ENCODE assay signal across 1 mouse cellular context in the genomic region with DNA sequence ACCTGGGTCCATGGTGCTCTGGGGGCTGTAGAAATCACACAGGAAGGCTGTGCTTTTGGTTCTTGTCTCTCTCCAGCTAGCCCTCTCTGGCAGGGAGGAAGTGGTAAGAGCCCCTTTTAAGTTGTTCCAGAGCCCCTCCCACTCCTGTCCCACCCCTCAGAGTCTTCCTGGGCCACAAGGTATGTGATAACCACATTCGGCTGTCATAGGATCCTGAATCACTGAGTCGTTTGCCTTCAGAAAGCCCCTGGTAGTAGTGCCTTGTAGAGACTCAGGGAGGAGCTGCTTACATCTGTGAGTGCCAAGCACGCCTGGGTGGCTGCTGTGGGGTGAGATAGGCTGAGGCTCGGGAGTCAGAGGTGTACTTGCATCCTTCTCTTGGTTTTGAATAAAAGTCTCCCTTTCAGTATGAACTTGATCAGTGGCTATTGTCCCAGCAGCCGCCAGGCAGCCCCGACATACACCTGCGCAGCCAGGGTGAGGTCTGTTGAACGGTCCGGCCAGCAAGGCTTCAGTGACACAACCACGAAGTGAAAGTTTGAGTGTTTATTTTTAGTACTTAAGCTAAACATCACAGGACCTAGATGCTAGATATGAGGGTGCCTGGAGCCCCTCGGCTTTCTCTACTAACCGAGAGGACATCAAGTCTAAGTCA.
TF ChIP-seq lines count a peak whose summit lies in the region.

Gene Ccr7 (minus strand): TSS at position 91 of the 655 bp plus-strand sequence.

TF ChIP-seq in CH12.LX, 34 proteins besides CTCF, POLR2A, EP300 and RAD21 (continued from another document):
- TF ChIP-seq ELF1 (IDR thresholded peaks at IDR 0.05; ENCODE audit: low read depth, low read length) (peak; percentile 84), SIN3A (IDR thresholded peaks at IDR 0.05; ENCODE audit: low read length) (peak; percentile 78), JUND (conservative IDR thresholded peaks at IDR 0.05; ENCODE audit: low read depth, low read length) (no peak), USF1 (IDR thresholded peaks at IDR 0.05; ENCODE audit: low read depth, low read length) (no peak)
